Mouse (Mus musculus): ENCODE measurements around the gene Axl.

GRCm38 (mm10) chr7:25826029-25826428 is 37.5 kb upstream of the Axl start:
- TF ChIP-seq POLR2A (IDR thresholded peaks at IDR 0.05; ENCODE audit: insufficient read depth, low read depth, low read length) (no peak), CTCF (IDR thresholded peaks at IDR 0.05; ENCODE audit: insufficient read depth, low read depth, low read length) (no peak)

All from olfactory bulb, adult 2 months (tissue).